Mouse (Mus musculus) lung, postnatal 25 days (tissue): ENCODE measurements around the gene Ank3.

Experiments used
- DNase-seq: peaks from one replicate; pipeline ENCODE4 v3.0.0; 2022; ENCODE audit warnings: low spot score

Ank3 gene

GRCm38 (mm10) chr10:69720899-69721490 is 322.4 kb downstream of the Ank3 start:
- no peak for DNase-seq

GRCm38 (mm10) chr10:69724159-69724558 is 325.6 kb downstream of the Ank3 start:
- no peak for DNase-seq

DNA sequence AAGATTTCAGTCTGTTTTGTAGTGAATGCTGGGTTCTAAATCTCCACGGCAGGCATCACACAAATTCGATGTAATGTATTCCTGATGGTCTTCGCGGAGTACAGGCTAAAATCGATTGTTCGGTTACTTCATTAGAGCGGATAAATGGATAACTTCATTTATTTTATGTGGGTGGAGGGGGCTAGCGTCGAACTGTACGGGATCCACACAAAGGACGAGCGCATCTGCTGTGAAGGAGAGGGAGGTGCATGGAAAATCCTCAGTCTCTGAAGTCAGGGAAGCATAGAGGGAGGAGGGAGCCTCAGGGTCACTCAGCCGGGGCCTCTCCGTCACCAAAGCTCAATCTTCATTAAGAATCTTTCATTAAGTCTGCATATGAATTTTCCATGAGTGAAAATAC is 326.5 kb downstream of the Ank3 start:
- no peak for DNase-seq

- DNase-seq: no peak
These were observed 327.7 kb downstream of the Ank3 start for GRCm38 (mm10) chr10:69726265-69726664.

GRCm38 (mm10) chr10:69726806-69727205 is 328.2 kb downstream of the Ank3 start:
- no peak for DNase-seq

DNA sequence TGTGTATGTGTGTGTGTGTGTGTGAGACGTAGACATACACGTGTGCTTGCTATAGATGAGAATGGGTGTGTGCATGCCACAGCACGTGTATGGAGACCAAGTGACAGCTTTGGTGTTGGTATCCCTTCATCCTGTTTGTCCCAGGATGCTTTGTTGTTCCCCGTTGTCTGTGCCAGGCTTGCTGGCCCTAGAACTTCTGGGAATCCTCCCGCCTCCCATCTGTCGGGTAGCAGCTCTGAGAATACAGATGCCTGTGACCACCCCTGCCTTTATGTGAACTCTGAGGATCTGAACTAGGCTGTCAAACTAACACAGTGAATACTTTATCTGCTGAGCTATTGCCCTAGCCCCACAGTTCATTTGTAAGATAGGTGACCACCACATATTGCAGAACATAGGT is 330.3 kb downstream of the Ank3 start:
- no peak for DNase-seq

DNA sequence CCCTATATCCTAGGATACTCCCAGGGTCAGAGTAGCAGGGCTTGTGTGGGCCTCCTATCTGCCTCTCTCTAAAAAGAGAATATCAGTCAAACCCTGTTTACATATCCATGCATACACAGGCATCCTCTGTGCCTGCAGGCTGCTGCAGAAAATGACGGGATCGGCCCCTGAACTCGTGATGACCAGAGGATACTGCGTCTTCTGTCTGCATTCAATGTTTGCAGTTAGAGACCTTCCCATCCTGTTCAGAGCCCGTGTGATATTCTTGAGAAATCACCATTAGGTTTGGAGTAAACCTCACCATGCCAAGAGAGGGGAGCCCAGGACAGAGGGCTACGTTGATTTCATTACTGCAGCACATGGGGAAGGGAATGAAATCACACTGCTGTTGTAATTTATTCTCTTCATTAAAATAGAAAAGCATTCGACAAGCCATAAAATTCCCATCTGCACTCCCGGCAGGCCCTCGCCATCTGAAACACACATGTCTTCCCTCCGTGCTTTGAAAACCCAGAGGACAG is 331.8 kb downstream of the Ank3 start:
- no peak for DNase-seq

- no peak for DNase-seq
These were observed 332.8 kb downstream of the Ank3 start for GRCm38 (mm10) chr10:69731341-69731740.

- no peak for DNase-seq
These were observed 333.3 kb downstream of the Ank3 start for GRCm38 (mm10) chr10:69731863-69732262.

DNA sequence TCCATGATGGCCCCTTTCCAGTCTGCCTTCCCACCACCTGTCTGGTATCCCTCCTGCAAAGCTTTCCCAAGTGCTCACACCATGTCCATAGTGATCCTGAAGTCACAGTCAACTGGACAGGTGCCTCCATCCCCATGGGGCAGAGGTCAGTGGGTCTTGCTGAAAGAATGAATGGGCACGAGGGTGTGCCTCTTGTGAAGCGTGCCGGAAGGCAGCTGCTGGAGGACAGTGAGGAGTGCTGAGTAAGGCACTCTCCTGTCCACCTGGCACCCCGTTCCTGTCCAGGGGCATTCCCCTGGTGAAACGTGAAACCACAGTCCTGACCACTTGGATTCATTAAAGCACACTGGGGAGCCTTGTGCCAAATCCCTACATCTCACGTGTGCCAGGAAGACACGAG is 337.7 kb downstream of the Ank3 start:
- no peak for DNase-seq

DNA sequence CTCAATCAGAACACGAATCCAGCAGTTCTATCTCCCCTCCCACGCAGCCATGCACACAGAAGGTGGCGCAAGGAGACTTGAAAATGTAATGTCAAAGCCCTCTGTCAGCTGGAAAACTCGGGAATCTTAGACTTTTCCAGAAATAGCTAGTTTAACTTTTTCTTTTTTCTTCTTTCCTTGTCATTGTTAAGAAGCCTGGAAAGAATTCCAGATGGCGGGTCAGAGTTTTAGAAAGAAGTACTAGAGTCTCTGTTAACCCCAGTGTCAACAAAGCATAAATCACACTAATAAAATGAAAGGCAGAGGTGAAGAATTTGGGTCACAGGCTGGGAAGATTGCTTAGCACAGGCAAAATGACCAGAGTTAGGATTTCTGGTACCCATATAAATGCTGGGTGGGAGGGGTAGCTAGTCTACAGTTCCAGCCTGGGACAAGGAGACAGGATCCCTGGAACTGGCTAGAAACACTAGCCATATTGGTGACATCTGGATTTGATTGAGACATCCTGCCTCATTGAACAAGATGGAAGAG is 340.2 kb downstream of the Ank3 start:
- DNase-seq: no peak

GRCm38 (mm10) chr10:69742528-69742927 is 344.0 kb downstream of the Ank3 start:
- no peak for DNase-seq

DNA sequence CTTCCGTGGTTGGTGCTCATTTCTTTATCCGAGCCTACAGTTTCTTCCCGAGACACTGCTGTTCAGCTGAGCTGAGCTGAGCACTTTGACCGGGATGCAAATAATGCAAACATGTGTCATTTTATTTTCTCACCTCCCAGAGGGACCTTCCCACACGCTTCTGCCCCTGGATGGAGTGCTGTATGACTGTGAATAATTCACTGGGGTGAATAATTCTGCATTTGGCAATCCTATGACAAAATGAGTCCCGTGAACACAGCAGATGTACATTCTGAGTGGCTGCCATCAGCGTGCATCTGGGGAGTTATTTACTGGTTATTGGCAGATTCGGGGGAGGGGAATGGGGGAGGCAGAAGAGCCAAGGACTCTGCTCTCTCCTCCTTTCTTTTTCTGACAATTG is 345.6 kb downstream of the Ank3 start:
- no peak for DNase-seq

- DNase-seq: no peak
These were observed 346.3 kb downstream of the Ank3 start for GRCm38 (mm10) chr10:69744871-69745270.

GRCm38 (mm10) chr10:69746322-69746721 is 347.7 kb downstream of the Ank3 start:
- DNase-seq: no peak

DNA sequence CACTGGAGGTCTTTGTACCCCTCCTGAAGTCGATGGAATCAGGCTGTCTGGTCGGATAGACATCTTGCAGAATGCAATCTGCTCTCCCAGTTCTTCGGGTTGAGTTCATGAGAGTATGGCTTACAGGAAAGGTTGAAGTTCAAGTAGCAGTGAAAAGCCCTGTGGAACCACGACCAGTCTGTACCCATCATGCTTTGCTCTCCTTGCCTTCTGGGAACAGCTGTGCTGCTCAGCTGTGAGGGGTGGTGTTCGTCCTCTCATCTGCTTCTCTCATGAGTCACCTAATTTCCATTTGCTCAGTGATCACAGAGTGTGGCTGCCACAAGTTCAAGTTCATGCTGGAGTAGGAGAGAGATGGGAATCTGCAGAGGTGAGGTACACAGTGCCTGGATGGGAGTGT is 348.2 kb downstream of the Ank3 start:
- no peak for DNase-seq

DNA sequence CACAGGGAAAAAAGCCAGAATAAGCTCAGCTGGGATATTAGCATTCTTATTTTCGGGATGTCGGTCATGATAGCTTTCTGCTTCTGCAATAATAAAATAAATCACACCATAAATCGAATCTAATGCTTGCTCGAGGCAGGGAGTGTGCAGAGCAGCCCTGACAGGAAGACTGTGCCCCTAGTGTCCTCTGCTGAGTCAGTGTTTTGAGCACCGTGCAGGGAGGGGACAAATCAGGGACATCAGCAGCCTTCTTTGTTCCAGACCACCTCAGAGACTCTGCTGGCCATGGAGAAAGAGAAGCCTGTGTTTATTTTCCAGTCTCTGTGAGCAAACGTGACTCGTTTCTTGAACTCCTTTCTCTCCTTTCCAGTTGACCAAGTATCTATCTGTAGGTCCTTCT is 352.8 kb downstream of the Ank3 start:
- DNase-seq: no peak

GRCm38 (mm10) chr10:69753464-69753863 is 354.9 kb downstream of the Ank3 start:
- no peak for DNase-seq

GRCm38 (mm10) chr10:69756956-69757672 is 358.5 kb downstream of the Ank3 start:
- DNase-seq: no peak

DNA sequence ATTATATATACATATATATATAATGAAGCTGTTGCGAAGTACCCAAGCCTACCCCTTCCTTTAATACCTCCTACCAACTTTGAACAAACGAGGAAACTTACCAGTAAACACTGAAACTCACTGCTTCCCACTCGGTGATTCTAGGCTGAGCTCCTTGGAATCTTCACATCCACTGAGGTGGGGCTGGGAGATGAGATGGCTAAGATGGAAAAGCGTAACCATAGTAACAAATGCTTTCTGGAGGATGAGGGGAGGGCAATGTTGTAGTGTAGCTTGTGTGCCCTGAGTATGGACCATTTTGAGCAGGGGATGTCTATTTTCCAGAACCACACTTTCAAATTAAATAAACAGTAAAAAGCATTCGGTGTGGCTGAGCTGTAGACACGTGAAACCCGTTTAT is 364.4 kb downstream of the Ank3 start:
- DNase-seq: no peak

- DNase-seq: no peak
These were observed 365.8 kb downstream of the Ank3 start for GRCm38 (mm10) chr10:69764402-69764801.

DNA sequence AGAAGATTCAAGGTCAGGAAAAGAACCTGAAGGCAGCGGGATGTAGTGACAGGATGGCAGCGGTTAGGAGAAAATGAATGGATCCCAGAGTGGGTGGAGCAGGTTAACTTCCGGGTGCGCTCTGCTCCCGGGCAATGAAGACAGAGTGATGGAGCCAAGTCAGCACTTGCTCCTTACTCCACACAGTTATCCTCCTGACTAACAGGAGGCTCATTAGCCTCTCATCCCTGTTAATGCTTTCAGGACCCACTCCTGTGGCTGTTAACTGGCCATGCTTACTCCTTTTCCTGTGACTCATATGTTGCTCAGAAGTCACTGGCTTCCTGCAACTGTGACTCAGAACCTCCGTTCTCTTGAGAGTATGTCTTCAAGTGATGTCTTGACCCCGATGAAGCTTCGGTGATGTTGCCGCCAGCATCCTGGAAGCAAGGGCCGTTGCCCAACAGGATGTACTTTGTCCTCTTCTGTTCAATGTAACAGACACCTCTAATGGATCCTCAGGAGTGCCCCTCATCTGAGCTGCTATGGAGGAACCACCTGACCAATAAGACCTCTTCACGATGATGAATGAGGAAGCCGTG is 378.6 kb downstream of the Ank3 start:
- no peak for DNase-seq

- no peak for DNase-seq
These were observed 379.2 kb downstream of the Ank3 start for GRCm38 (mm10) chr10:69777736-69778135.
